Mouse (Mus musculus) c-Kit-negative CD71-positive TER-119-positive erythroid progenitor cells, embryonic 14.5 days (primary cell): Measurements from ENCODE around the gene Dazap2.

Source experiments
- DNase-seq: peaks from one replicate; pipeline ENCODE4 v3.0.0-alpha.2; 2013; ENCODE audit warnings: low read depth, low spot score

Dazap2 gene

DNA sequence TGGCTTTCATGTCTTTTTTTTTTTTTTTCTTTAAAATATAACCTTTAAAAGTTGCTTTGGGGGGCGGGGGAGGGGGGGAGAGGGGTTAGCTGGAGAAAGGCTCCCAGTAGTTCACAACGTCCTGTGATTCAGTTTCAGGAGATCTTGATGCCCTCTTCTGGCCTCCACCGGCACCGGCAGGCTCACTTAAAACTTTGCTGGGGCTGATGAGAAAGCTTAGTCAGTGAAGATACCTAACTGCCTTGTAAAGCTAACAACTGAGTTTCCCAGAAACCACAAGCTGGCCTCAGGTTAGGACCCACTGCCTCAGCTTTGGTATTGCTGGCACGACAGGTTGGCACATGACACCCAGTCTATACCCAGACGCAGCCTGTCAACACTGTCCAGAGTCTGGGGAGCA is 22.5 kb downstream of the Dazap2 start:
- no peak for DNase-seq

GRCm38 (mm10) chr15:100639972-100640750 is 25.0 kb downstream of the Dazap2 start:
- no peak for DNase-seq

DNA sequence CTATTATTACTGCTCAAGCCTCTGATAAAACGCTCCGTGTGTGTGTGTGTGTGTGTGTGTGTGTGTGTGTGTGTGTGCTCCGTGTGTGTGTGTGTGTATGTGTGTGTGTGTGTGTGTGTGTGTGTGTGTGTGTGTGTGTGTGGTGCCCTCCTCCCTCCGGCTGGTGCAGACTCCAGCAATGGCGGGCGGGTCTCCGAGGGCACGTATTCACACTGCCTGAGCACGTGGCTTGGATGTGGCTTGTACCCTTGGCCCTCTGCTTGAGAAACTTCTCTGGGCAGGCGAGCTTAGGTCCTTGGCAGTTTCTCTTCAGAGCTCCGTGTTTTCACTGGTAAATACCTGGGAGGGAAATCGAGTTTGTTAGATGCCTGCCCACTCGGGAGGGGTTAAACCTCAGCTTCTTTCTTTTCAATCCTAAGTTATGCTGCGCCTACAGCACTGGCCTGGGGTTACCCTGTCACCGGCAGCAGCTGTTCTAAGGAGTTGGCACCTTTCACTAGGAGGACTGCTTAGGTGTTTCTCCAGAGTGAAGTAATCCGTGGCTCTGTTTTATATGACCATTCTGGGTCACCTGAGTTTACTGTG is 26.2 kb downstream of the Dazap2 start:
- DNase-seq, result no peak

- DNase-seq, result no peak
Observed at GRCm38 (mm10) chr15:100642451-100642850, 27.3 kb downstream of the Dazap2 start.

DNA sequence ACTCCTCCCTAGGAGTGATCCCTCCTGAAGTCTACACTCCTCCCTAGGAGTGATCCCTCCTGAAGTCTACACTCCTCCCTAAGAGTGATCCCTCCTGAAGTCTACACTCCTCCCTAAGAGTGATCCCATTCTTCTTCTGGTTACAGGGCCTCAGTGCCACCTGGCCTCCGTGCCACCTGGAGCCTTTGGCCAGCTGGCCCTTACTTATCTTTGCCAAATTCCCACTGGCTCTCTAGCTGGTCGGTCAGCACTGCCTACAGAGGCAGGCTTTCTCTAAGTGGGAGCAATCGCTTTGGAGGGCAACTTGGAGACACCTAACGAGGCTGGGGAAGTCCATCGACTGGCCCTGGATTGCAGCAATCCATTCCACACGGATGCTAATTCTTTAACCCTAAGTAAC is 31.0 kb downstream of the Dazap2 start:
- DNase-seq, result no peak

- no peak for DNase-seq
Observed at GRCm38 (mm10) chr15:100650111-100650510, 35.0 kb downstream of the Dazap2 start.

DNA sequence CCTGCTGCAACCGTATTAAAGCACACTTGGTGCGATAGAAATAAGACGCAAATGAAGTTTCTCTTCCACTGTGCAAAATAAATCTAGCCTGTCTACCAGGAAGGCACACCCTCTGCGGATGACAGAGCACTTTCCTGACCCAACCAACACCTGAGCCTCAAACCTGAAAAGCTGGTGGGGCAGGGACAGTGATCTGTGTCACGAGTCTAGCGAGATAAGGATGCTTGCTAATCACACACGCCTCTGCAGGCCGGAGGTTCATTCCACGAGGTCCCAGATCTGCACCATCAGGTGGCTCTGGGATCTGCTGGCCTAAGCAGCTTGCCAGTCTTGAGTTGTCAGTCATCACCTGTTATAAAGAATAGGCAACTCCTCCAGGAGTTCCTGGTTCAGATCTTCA is 36.5 kb downstream of the Dazap2 start:
- no peak for DNase-seq

GRCm38 (mm10) chr15:100654271-100654670 is 39.1 kb downstream of the Dazap2 start:
- DNase-seq, result no peak

DNA sequence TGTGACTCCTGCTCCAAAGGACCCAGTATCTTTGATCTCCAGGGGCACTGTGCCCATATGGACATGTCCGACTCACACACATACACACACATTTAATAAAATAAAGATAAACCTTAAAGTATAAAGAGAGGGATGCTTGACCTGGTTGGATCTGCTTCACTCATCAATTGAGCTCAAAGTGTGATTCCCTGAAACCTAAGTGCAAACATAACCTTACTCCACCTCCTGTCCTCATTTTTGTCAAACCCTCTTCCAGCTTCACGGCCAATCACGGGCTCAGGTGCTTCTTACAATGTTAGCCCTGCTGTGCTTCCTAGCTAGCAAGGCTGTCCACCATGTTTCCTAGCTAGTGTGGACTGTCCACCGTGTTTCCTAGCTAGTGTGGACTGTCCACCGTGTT is 40.1 kb downstream of the Dazap2 start:
- no peak for DNase-seq

DNA sequence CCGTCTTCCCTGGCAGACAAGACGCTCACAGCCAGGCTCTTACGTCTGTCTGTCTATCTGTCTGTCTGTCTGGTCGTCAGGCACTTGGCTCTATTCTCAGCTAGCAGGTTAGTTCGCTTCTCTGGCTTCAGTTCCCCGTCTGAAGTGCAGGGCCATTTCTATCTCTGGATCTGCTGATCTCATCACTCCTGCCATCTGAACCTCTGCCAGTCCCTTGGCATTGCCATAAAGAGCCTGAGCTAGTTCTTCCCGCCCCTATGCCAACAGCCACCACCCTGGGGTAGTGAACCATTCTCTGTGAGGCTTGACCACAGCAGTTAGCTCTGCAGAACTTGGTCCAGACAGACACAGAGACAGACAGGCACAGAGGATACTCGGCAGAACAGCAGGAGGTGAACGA is 45.2 kb downstream of the Dazap2 start:
- no peak for DNase-seq

GRCm38 (mm10) chr15:100660805-100661204 is 45.7 kb downstream of the Dazap2 start:
- no peak for DNase-seq

DNA sequence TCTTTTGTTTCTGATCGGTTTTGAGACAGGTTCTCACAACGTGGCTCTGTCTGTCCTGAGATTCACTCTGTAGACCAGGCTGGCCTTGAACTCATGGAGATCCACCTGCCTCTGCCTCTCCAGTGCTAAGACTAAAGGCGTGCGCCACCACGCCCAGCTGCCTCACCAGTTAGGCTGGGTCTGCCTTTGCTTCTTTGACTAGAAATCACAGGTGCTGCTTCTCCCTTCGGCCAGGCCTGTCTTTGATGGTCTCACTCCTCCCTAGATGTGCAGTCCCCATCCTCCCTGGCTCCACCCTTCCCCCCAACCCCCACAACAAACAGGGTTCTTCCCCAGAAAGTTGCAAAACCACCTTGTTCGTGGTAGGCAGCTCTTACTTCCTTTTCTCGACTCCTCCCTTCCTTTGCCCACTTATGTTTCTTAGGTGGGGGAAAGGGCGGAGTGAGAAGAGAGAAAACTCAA is 49.7 kb downstream of the Dazap2 start:
- no peak for DNase-seq

DNA sequence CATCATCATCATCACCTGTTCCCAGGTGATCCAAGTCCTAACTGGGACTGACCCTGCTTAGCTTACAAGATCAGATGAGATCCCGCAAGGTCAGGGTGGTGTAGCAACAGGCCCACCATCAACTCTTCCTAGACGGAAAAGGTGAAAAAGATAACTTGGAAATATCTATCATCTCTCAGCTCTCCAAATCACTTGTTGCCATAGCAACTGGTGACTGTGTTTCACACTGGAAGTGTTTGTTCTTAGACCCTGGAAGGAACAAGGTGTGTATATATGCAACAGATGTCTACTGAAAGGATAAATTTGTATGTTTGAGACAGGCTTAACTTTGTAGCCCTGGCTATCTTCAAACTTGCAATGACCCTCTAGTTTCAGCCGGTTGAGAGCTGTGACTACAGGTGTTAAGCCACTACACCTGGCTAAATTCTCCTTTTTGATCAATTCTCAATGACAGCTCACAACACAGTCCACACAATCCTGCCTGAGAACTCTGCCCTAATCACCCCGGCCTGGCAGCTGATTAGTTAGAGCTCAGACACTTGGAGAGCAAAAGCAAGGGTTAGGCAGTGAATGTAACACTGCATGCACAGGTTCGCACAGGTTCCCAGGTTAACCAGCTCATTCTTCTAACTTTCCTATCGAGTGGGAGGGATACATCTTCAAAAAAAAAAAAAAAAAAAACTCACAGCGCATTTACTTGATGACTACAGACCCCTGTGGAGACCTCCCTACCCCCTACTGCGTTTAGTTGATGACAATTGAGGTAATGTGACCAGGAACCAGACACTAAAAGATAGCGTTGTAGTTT is 50.5 kb downstream of the Dazap2 start:
- no peak for DNase-seq

DNA sequence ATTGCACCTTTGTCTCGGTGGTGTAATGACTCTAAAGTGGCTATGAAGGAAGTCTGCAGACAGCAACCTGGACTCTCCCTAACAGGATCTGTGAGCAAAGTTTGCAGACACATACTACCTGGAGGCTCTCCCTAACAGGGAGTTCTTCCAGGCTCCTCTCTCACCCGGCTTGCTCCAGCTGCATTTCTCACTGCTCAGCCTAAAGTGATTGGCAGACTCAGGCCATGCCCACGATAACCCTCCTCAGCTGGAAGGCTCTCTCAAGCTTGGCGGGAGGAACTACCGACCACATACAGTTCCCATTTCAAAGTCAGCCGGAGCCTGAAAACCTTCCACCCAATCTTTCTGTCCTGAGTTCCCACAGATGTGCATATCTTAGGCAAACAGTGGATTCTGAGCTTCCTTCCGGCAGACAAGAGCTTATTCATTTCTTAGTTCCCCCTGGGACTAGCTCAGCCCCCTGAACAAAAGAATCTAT is 51.1 kb downstream of the Dazap2 start:
- DNase-seq, result no peak

DNA sequence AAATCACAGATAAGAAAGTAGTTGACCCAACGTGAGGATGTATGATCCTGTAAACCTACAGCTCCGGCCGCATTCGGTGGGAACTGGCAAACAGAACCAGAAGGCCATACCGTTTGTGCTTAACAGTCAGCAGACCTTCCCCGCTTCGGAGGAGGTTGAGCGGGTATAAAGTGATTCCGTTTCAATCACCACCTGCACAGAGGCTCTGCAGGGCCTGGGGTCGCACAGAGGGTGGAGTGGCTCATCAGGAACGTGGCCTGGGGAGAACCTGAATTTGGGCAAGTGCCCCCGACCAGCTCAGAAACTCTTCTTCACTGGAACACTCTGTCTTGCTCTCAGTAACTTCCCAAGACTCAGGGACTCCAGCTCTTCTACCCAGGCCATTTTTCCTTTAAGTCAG is 51.7 kb downstream of the Dazap2 start:
- no peak for DNase-seq

DNA sequence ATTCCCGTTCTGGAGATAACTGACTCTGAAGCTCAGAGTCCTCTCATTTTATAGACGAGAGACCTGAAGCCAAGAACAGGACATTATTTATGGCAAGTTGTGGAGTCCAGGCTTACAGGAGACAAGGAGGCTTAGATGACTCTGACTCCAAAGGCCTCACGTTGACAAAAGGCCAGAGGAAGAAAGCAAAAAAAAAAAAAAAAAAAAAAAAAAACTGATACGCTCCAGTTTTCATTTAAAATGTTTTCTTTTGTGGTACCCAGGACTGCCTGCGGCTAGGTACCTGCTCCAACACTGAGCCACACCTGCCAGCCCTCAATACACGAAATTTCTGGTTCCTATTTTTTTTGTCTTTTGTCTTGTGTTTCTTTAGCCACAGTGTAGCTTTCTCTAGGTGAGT is 52.3 kb downstream of the Dazap2 start:
- DNase-seq, result no peak

DNA sequence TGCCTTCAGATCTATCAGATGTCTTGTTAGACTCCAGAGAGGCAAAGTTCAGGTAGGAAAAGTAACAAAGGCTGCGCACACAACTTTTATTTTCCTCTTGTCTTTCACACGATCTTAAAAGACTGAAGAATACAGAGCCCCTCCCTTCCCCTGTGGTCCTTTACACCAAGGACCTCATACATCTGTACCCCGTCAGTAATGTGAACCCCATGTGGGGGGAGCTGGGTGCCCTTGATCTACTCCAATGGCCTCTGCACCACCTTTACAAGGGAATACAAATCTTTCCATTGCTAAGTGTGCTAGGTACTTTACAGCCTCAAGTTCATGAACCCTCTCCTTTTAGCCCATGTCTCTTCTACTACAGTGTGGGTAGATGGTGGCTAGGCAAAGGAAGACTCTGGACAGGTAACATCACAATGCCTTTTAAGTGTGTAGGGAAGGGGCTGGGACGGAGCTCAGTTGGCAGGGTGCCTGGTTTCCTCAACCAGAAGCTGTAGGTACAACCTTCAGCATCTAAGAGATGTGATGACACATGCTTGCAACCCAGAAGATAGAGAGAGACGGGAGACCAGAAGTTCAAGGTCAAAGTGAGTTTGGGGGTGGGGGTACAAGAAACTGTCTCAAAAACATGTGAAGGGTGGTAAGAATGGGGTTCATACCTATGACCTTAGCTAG is 52.9 kb downstream of the Dazap2 start:
- no peak for DNase-seq

GRCm38 (mm10) chr15:100669337-100669736 is 54.2 kb downstream of the Dazap2 start, which contains the start of gene Bin2:
TSS of gene Bin2 (minus strand) at chr15:100669553.
- no peak for DNase-seq

- no peak for DNase-seq
Observed at GRCm38 (mm10) chr15:100670004-100670403, 54.9 kb downstream of the Dazap2 start.
